Mouse (Mus musculus) lung, postnatal 10 days (tissue): ENCODE data around the gene Fzd1.

Experiments
- DNase-seq: peaks from one replicate; pipeline ENCODE4 v3.0.0; 2021

Fzd1 gene

GRCm38 (mm10) chr5:4742722-4743121, 15.1 kb downstream of the Fzd1 start:
- no peak for DNase-seq

- DNase-seq = no peak
Measured at GRCm38 (mm10) chr5:4737013-4737412, 20.8 kb downstream of the Fzd1 start.

GRCm38 (mm10) chr5:4735461-4735860, 22.4 kb downstream of the Fzd1 start:
- DNase-seq = no peak

GRCm38 (mm10) chr5:4733239-4733638, 24.6 kb downstream of the Fzd1 start:
- DNase-seq = no peak

- no peak for DNase-seq
Measured at GRCm38 (mm10) chr5:4732241-4733229, 25.3 kb downstream of the Fzd1 start.

- no peak for DNase-seq
Measured at GRCm38 (mm10) chr5:4731743-4732215, 26.1 kb downstream of the Fzd1 start.

GRCm38 (mm10) chr5:4731064-4731463, 26.8 kb downstream of the Fzd1 start:
- DNase-seq = no peak
